Mouse (Mus musculus) MEL (cell line): ENCODE measurements around the gene Samd8.

Experiments
- CTCF ChIP-seq, 3 experiments: IDR thresholded peaks in 2 of 3; conservative IDR thresholded peaks in 1 of 3; 2 replicates each; pipeline ENCODE4 v1.5.1; 2011 to 2012; ENCODE audit warnings: low read length in 3 of 3, low read depth in 2 of 3, mild to moderate bottlenecking in 2 of 3, improper control_type of control experiment in 1 of 3, inconsistent platforms in 1 of 3, mixed read lengths in 1 of 3, moderate library complexity in 1 of 3; ENCODE audit not compliant: control insufficient read depth in 1 of 3, insufficient read depth in 1 of 3, poor library complexity in 1 of 3, severe bottlenecking in 1 of 3
- ELF1 ChIP-seq: IDR thresholded peaks from 2 replicates; pipeline ENCODE4 v1.6.1; 2014; ENCODE audit warnings: low read depth, mild to moderate bottlenecking, inconsistent platforms, low read length, improper control_type of control experiment, moderate library complexity
- POLR2A ChIP-seq, 2 experiments: IDR thresholded peaks; 2 replicates each; pipeline ENCODE4 v1.6.1; 2011 to 2012; ENCODE audit warnings: low read length in 2 of 2, mild to moderate bottlenecking in 2 of 2, control low read depth in 1 of 2, improper control_type of control experiment in 1 of 2, low read depth in 1 of 2, moderate library complexity in 1 of 2; ENCODE audit not compliant: control insufficient read depth in 1 of 2, insufficient read depth in 1 of 2, poor library complexity in 1 of 2
- POLR2AphosphoS2 ChIP-seq: IDR thresholded peaks from 2 replicates; pipeline ENCODE4 v1.6.1; 2011; ENCODE audit warnings: low read length, improper control_type of control experiment
- TAL1 ChIP-seq: IDR thresholded peaks from 2 replicates; pipeline ENCODE4 v1.6.1; 2012; ENCODE audit warnings: mild to moderate bottlenecking, inconsistent platforms, low read length, moderate library complexity, mixed read lengths
- TBP ChIP-seq: IDR thresholded peaks from 2 replicates; pipeline ENCODE4 v1.8.0; 2011; ENCODE audit warnings: low read depth, low read length, improper control_type of control experiment
- ZC3H11A ChIP-seq: IDR thresholded peaks from 2 replicates; pipeline ENCODE4 v1.6.1; 2012; ENCODE audit warnings: low read depth, mild to moderate bottlenecking, inconsistent platforms, low read length, improper control_type of control experiment

DNA sequence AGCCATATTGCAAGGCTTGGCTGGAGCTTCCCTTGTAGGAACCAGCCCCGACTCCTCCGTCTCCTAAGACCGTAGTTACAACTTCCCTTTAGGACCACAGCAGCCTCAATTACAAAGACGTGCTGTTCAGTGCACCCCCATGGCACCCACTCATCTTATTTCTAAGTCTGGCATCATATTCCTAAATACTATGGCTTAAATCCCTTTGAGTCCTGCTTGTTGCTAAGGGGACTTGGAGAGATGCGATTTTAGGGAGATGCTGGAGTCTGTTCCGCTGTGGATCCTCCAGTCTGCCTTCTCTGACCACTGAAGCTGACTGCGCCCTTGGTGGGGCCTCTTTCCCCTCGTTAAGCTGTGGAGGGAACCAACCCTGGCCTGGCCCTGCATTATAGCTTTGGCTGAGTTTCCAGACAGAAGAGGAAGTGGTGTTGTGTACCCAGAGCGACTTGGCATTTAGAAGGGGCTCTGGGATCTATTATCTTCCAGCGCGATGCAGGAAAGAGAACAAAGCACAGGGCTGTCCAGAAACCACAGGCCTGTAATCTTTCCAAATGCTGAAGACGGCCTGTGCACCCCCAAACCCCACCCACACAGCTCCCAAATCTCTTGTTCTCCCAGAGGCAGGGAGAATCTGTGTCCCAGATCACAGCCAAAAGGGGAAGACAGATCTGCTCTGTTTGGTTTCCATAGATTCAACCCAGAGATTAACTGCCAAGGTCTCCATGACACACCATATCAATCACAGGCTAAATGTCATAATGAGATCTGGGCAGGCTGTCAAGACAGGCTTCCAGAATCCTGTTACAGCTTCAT, 43.4 kb upstream of the Samd8 start:
- TF ChIP-seq TAL1: peak; percentile 14; the same call in 1 of the 2 replicates
- TF ChIP-seq POLR2A (IDR thresholded peaks at IDR 0.05; ENCODE audit: control insufficient read depth in 1 of 2, insufficient read depth in 1 of 2, low read depth in 1 of 2, low read length in 2 of 2, poor library complexity in 1 of 2): no peak
- TF ChIP-seq CTCF (IDR thresholded peaks at IDR 0.05 in 2 of 3, conservative IDR thresholded peaks at IDR 0.05 in 1 of 3; ENCODE audit: control insufficient read depth in 1 of 3, insufficient read depth in 1 of 3, low read depth in 2 of 3, low read length in 3 of 3, poor library complexity in 1 of 3, severe bottlenecking in 1 of 3): no peak
- no peak for TF ChIP-seq POLR2AphosphoS2
- TF ChIP-seq ZC3H11A: 0 out of 2 replicates have a peak, but pooled peaks have one; percentile 7
- TF ChIP-seq TBP: no peak
- TF ChIP-seq ELF1: 0 out of 2 replicates have a peak, but pooled peaks have one; percentile 24
